Comparison of ENCODE assay signal across 10 mouse cellular contexts in genomic region chr5:107869701-107870100, GRCm38 (mm10). TPM values are rescaled to one million over a fixed set of nuclear protein-coding genes. Genes with fewer than 3 reads are reported as not detected.
DNase-seq lines count a peak whose midpoint lies in the region; ATAC-seq and TF ChIP-seq lines count a peak whose summit lies in the region.
"Had no signal": no experiment of that assay in that cellular context is flagged by ENCODE, and none has a peak within 500 bp of the region (broad histone marks: within the 10 kb centered on the region; RNA-seq: fewer than 3 reads in every experiment).

No protein-coding gene starts in this region.

- no peak for ATAC-seq in hindbrain, postnatal 0 days
- ATAC-seq in hindbrain, embryonic 16.5 days = no peak
- ATAC-seq in liver, embryonic 11.5 days (replicated peaks; ENCODE audit: low FRiP score) = no peak
- no peak for ATAC-seq in kidney, embryonic 16.5 days (ENCODE audit: low FRiP score, low TSS enrichment)

- H3K9me3 ChIP-seq in hindbrain, postnatal 0 days (ENCODE audit: low read length) = no peaks in the 10 kb centered on the region
- no peaks in the 10 kb centered on the region for H3K9me3 ChIP-seq in hindbrain, embryonic 16.5 days (ENCODE audit: control insufficient read depth, low read length)
- H3K9me3 ChIP-seq in liver, embryonic 11.5 days (ENCODE audit: control insufficient read depth, low read length) = no peaks in the 10 kb centered on the region
- H3K9me3 ChIP-seq in kidney, embryonic 16.5 days (ENCODE audit: low read length) = no peaks in the 10 kb centered on the region

- H3K4me3 ChIP-seq in hindbrain, postnatal 0 days (ENCODE audit: low read length) = peak overlapping the region; percentile 90; the same call in 1 of the 2 replicates
- H3K4me3 ChIP-seq in hindbrain, embryonic 16.5 days (ENCODE audit: low read length) = no peak overlapping the region
- H3K4me3 ChIP-seq in liver, embryonic 11.5 days (ENCODE audit: low read depth, low read length) = no peak overlapping the region
- H3K4me3 ChIP-seq in kidney, embryonic 16.5 days (ENCODE audit: low read length) = no peak overlapping the region

- H3K4me2 ChIP-seq in hindbrain, postnatal 0 days (ENCODE audit: low read depth, low read length) = peak overlapping the region; percentile 65
- H3K4me2 ChIP-seq in hindbrain, embryonic 16.5 days (ENCODE audit: low read length) = no peak overlapping the region
- peak overlapping the region; percentile 72; the same call in 1 of the 2 replicates for H3K4me2 ChIP-seq in liver, embryonic 11.5 days
- no peak overlapping the region for H3K4me2 ChIP-seq in kidney, embryonic 16.5 days (replicated peaks; ENCODE audit: low read depth, low read length)

- no peaks in the 10 kb centered on the region for H3K27me3 ChIP-seq in hindbrain, postnatal 0 days (ENCODE audit: insufficient read depth, low read length)
- H3K27me3 ChIP-seq in hindbrain, embryonic 16.5 days (replicated peaks; ENCODE audit: control insufficient read depth, insufficient read depth, low read length) = no peaks in the 10 kb centered on the region
- peaks cover 5% of the 10 kb centered on the region; the same call in 1 of the 2 replicates for H3K27me3 ChIP-seq in liver, embryonic 11.5 days (replicated peaks; ENCODE audit: control insufficient read depth, insufficient read depth, low read length)
- H3K27me3 ChIP-seq in kidney, embryonic 16.5 days (ENCODE audit: insufficient read depth, low read length) = no peaks in the 10 kb centered on the region

- DNase-seq in hindbrain, postnatal 0 days (ENCODE audit: low spot score) = no peak
- DNase-seq in 3T3-L1 (ENCODE audit: low read depth, low spot score) (peak; percentile 9), 416B (ENCODE audit: low read depth) (peak; percentile 26)
- no peak for DNase-seq in liver, embryonic 11.5 days (ENCODE audit: low spot score)
- no peak for DNase-seq in testis, postnatal 14 days (ENCODE audit: low spot score)

- H3K4me1 ChIP-seq in hindbrain, postnatal 0 days (ENCODE audit: insufficient read depth, low read length) = 0 out of 2 replicates have a peak, but pooled peaks cover 3% of the 10 kb centered on the region
- H3K4me1 ChIP-seq in hindbrain, embryonic 16.5 days (ENCODE audit: control insufficient read depth, insufficient read depth, low read depth, low read length) = peaks cover 6% of the 10 kb centered on the region
- peaks cover 41% of the 10 kb centered on the region for H3K4me1 ChIP-seq in liver, embryonic 11.5 days (replicated peaks; ENCODE audit: control insufficient read depth, insufficient read depth, low read length)
- peaks cover 16% of the 10 kb centered on the region for H3K4me1 ChIP-seq in kidney, embryonic 16.5 days (ENCODE audit: insufficient read depth, low read length)

- no peak overlapping the region for H3K9ac ChIP-seq in hindbrain, postnatal 0 days (replicated peaks; ENCODE audit: low read length)
- no peak overlapping the region for H3K9ac ChIP-seq in hindbrain, embryonic 16.5 days (ENCODE audit: low read depth, low read length)
- no peak overlapping the region for H3K9ac ChIP-seq in liver, embryonic 11.5 days (ENCODE audit: low read depth, low read length)
- no peak overlapping the region for H3K9ac ChIP-seq in kidney, embryonic 16.5 days (replicated peaks; ENCODE audit: low read length)

- no peak overlapping the region for H3K27ac ChIP-seq in hindbrain, postnatal 0 days
- no peak overlapping the region for H3K27ac ChIP-seq in hindbrain, embryonic 16.5 days (ENCODE audit: low read depth, low read length)
- H3K27ac ChIP-seq in liver, embryonic 11.5 days (ENCODE audit: low read depth, low read length) = no peak overlapping the region
- no peak overlapping the region for H3K27ac ChIP-seq in kidney, embryonic 16.5 days (ENCODE audit: low read length)

- WGBS in hindbrain, postnatal 0 days = 45% methylated on average over 2 of the region's 2 CpGs
- 61% methylated on average over 2 of the region's 2 CpGs for WGBS in hindbrain, embryonic 16.5 days
- WGBS in liver, embryonic 11.5 days = 56% methylated on average over 2 of the region's 2 CpGs
- 63% methylated on average over 2 of the region's 2 CpGs for WGBS in kidney, embryonic 16.5 days

- no peaks in the 10 kb centered on the region for H3K36me3 ChIP-seq in hindbrain, postnatal 0 days (ENCODE audit: insufficient read depth, low read length)
- H3K36me3 ChIP-seq in hindbrain, embryonic 16.5 days (ENCODE audit: control insufficient read depth, insufficient read depth, low read length) = no peaks in the 10 kb centered on the region
- H3K36me3 ChIP-seq in liver, embryonic 11.5 days (ENCODE audit: control insufficient read depth, insufficient read depth, low read length) = no peaks in the 10 kb centered on the region
- H3K36me3 ChIP-seq in kidney, embryonic 16.5 days (ENCODE audit: insufficient read depth, low read length) = no peaks in the 10 kb centered on the region

- no peak for TF ChIP-seq CTCF in hindbrain, postnatal 0 days (IDR thresholded peaks at IDR 0.05; ENCODE audit: low read depth)

RNA-seq across cellular contexts. Expression of gene Evi5, which starts 5.2 kb away (rescaled TPM):
- 56.0 and 57.7 TPM in 2 replicates for total RNA-seq in hindbrain, postnatal 0 days (2014; rRNA removed)
- 60.1 and 66.3 TPM in 2 replicates for polyA plus RNA-seq in hindbrain, postnatal 0 days (2015; fragmentation: Nextera tagmentation; extraction: Ambion mirVana)
- 51.7 and 58.7 TPM in 2 replicates for polyA plus RNA-seq in hindbrain, embryonic 16.5 days (2015; fragmentation: Nextera tagmentation; extraction: Ambion mirVana)
- polyA plus RNA-seq in liver, embryonic 11.5 days (2014; fragmentation: Nextera tagmentation; extraction: Ambion mirVana) = 42.3 and 48.3 TPM in 2 replicates
- 76.5 and 79.9 TPM in 2 replicates for polyA plus RNA-seq in kidney, embryonic 16.5 days (2015; fragmentation: Nextera tagmentation; extraction: Ambion mirVana)

RNA-seq across cellular contexts. Expression of gene Rpl5, which starts 30.6 kb away (rescaled TPM):
- 78.0 and 106 TPM in 2 replicates for total RNA-seq in hindbrain, postnatal 0 days (2014; rRNA removed)
- 51.7 and 57.8 TPM in 2 replicates for polyA plus RNA-seq in hindbrain, postnatal 0 days (2015; fragmentation: Nextera tagmentation; extraction: Ambion mirVana)
- polyA plus RNA-seq in hindbrain, embryonic 16.5 days (2015; fragmentation: Nextera tagmentation; extraction: Ambion mirVana) = 53.9 and 59.3 TPM in 2 replicates
- polyA plus RNA-seq in liver, embryonic 11.5 days (2014; fragmentation: Nextera tagmentation; extraction: Ambion mirVana) = 102 and 105 TPM in 2 replicates
- 81.1 and 82.6 TPM in 2 replicates for polyA plus RNA-seq in kidney, embryonic 16.5 days (2015; fragmentation: Nextera tagmentation; extraction: Ambion mirVana)

RNA-seq across cellular contexts. Expression of gene Ube2d2b, which starts 39.8 kb away (rescaled TPM):
- total RNA-seq in hindbrain, postnatal 0 days (2014; rRNA removed) = not detected in 2 replicates
- polyA plus RNA-seq in hindbrain, postnatal 0 days (2015; fragmentation: Nextera tagmentation; extraction: Ambion mirVana) = 0.14 and 0.18 TPM in 2 replicates
- polyA plus RNA-seq in hindbrain, embryonic 16.5 days (2015; fragmentation: Nextera tagmentation; extraction: Ambion mirVana) = 0.09 and 0.11 TPM in 2 replicates
- polyA plus RNA-seq in liver, embryonic 11.5 days (2014; fragmentation: Nextera tagmentation; extraction: Ambion mirVana) = 0.14 and 0.22 TPM in 2 replicates
- polyA plus RNA-seq in kidney, embryonic 16.5 days (2015; fragmentation: Nextera tagmentation; extraction: Ambion mirVana) = 0.15 and 0.33 TPM in 2 replicates
- total RNA-seq: gastrocnemius, postnatal 10 days; midbrain, postnatal 0 days had no signal
- polyA plus RNA-seq: limb, embryonic 14.5 days had no signal

Comparison
In these comparisons a context has a peak if more than half of its experiments do, and no peak if none do; other contexts are left out.
1. H3K4me2 ChIP-seq: peak in hindbrain, postnatal 0 days (single experiment) and liver, embryonic 11.5 days (single experiment); none in hindbrain, embryonic 16.5 days (single experiment) and kidney, embryonic 16.5 days (single experiment).
2. DNase-seq: peak in 3T3-L1 (single experiment) and 416B (single experiment); none in hindbrain, postnatal 0 days (single experiment), liver, embryonic 11.5 days (single experiment) and testis, postnatal 14 days (single experiment).